In the genomic region with DNA sequence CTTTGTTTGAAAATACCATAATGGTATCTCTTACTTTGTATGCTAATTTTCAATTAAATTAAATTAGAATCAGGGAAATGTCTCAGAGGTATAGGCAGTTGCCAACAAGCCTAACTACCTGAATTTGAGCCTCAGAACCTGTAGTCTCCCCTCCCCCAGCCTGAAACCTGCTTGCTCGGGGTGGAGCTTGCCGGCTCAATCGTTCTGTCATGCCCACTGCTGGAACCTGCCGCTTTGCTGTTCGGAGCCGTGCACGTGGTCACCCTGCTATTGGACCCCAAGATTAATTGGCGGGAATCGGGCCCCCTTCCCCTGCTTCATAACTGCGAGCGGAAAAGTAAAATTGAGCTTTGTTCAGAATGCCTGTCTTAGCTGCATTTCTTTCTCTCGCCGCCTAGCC, we compare ENCODE assay signal across 6 mouse cellular contexts. TPM values are rescaled to one million over a fixed set of nuclear protein-coding genes. Genes with fewer than 3 reads are reported as not detected.
DNase-seq lines count a peak whose midpoint lies in the region; ATAC-seq and TF ChIP-seq lines count a peak whose summit lies in the region.
"Not testable (repeated sequence)": the region's sequence is repeated elsewhere in the genome, so short reads cannot be mapped to it uniquely, and the experiment has no call there.

No protein-coding gene starts in this region.

- peak; percentile 24 for DNase-seq in R1 (ENCODE audit: low read depth, low spot score)
- DNase-seq in cerebellum, adult 9-11 months = peak; percentile 41
- peak; percentile 25 to 46 for DNase-seq in cerebellum, postnatal 25 days
- DNase-seq in heart, adult 11 months = peak; percentile 87

- not testable (repeated sequence) for ATAC-seq in heart, embryonic 16.5 days (replicated peaks; ENCODE audit: extremely low read depth, insufficient read depth, low FRiP score)

- not testable (repeated sequence) for H3K9ac ChIP-seq in heart, embryonic 16.5 days (ENCODE audit: low read length)

- 0 out of 2 replicates have a peak overlapping the region, but pooled peaks have one; percentile 23 for H3K4me3 ChIP-seq in E14TG2a.4 (replicated peaks; ENCODE audit: low read length)
- not testable (repeated sequence) for H3K4me3 ChIP-seq in heart, embryonic 16.5 days (ENCODE audit: low read length)

- not testable (repeated sequence) for H3K9me3 ChIP-seq in E14TG2a.4 (ENCODE audit: low read length); heart, embryonic 16.5 days (replicated peaks; ENCODE audit: control insufficient read depth, low read length)

- not testable (repeated sequence) for TF ChIP-seq CTCF in E14TG2a.4 (conservative IDR thresholded peaks at IDR 0.05; ENCODE audit: low read length)

- not testable (repeated sequence) for H3K36me3 ChIP-seq in E14TG2a.4 (ENCODE audit: insufficient read depth, low read length); heart, embryonic 16.5 days (ENCODE audit: control insufficient read depth, insufficient read depth)

- peaks cover 16% of the 10 kb centered on the region for H3K4me1 ChIP-seq in E14TG2a.4 (replicated peaks; ENCODE audit: low read depth, low read length)
- peaks cover 12% of the 10 kb centered on the region for H3K4me1 ChIP-seq in heart, embryonic 16.5 days (ENCODE audit: control insufficient read depth, insufficient read depth, low read length)

- peak overlapping the region; percentile 56; the same call in 1 of the 2 replicates for H3K27ac ChIP-seq in heart, embryonic 16.5 days (ENCODE audit: low read length)

- not testable (repeated sequence) for H3K4me2 ChIP-seq in heart, embryonic 16.5 days (ENCODE audit: low read depth, low read length)

- H3K27me3 ChIP-seq in E14TG2a.4 (ENCODE audit: insufficient read depth, low read length); heart, embryonic 16.5 days (ENCODE audit: control insufficient read depth, insufficient read depth, low read length): not testable (repeated sequence)

- 69% methylated on average over 13 of the region's 13 CpGs for WGBS in heart, embryonic 16.5 days

RNA-seq across cellular contexts. Expression of a gene that starts 26.5 kb away (rescaled TPM):
- polyA plus RNA-seq in heart, embryonic 16.5 days (2015; fragmentation: Nextera tagmentation; extraction: Ambion mirVana) = 254 and 274 TPM in 2 replicates

Comparison
In these comparisons a context has a peak if more than half of its experiments do, and no peak if none do; other contexts are left out.
1. DNase-seq: peak in every context shown above with its lines; median percentile 87 in heart, adult 11 months; 41 in cerebellum, adult 9-11 months; 36 in cerebellum, postnatal 25 days; 24 in R1.